Mouse (Mus musculus) adrenal gland, postnatal 14 days (tissue): ENCODE results near the gene Olfr92. TPM values are rescaled to one million over a fixed set of nuclear protein-coding genes. Genes with fewer than 3 reads are reported as not detected.

Source experiments
- DNase-seq: peaks from one replicate; pipeline ENCODE4 v3.0.0; 2021; ENCODE audit warnings: mixed read lengths
- total RNA-seq: library from RNA; stranded (reverse); gene quantifications from 2 replicates; pipeline ENCODE4 v1.2.3, GENCODE M21; 2021

Gene Olfr92
- total RNA-seq, 1 experiment from 2014 or later, result not detected

- no peak for DNase-seq
Measured at GRCm38 (mm10) chr17:37062101-37062641, 57.7 kb downstream of the Olfr92 start.

- no peak for DNase-seq
Measured at GRCm38 (mm10) chr17:37061435-37061834, 58.5 kb downstream of the Olfr92 start.

Other genes with a start within 250 kb of the Olfr92 start
- not detected in 2 replicates for gene Trim40, start 230.0 kb downstream of the Olfr92 start, total RNA-seq
- not detected in 2 replicates for gene Trim31, start 222.0 kb downstream of the Olfr92 start, total RNA-seq
- 0.45 and 1.1 TPM in 2 replicates for gene Rnf39, start 177.2 kb downstream of the Olfr92 start, total RNA-seq
- 77.1 and 81.0 TPM in 2 replicates for gene Ppp1r11, start 168.3 kb downstream of the Olfr92 start, total RNA-seq
- 36.5 and 39.8 TPM in 2 replicates for gene Znrd1, start 161.5 kb downstream of the Olfr92 start, total RNA-seq
- 10.6 and 10.9 TPM in 2 replicates for gene Znrd1as, start 161.5 kb downstream of the Olfr92 start, total RNA-seq
- gene 2410137M14Rik, start 138.9 kb downstream of the Olfr92 start, total RNA-seq, result not detected in 2 replicates
- 0.34 TPM in 1 of 2 replicates, not detected in the other for gene H2-M5, start 130.6 kb downstream of the Olfr92 start, total RNA-seq
- gene Zfp57, start 118.9 kb downstream of the Olfr92 start, total RNA-seq, result 4.1 and 4.5 TPM in 2 replicates
- gene Mog, start 96.7 kb downstream of the Olfr92 start, total RNA-seq, result not detected in 2 replicates
- gene Gabbr1, start 74.1 kb downstream of the Olfr92 start, total RNA-seq, result 24.2 and 32.7 TPM in 2 replicates
- not detected in 2 replicates for gene Olfr90, start 31.6 kb downstream of the Olfr92 start, total RNA-seq
- not detected in 2 replicates for gene Olfr91, start 21.8 kb downstream of the Olfr92 start, total RNA-seq
- not detected in 2 replicates for gene Olfr93, start 41.4 kb upstream of the Olfr92 start, total RNA-seq
- 3.4 TPM in 1 of 2 replicates, not detected in the other for gene Ubd, start 73.8 kb upstream of the Olfr92 start, total RNA-seq
- not detected in 2 replicates for gene Olfr94, start 80.9 kb upstream of the Olfr92 start, total RNA-seq
- not detected in 2 replicates for gene Olfr95, start 93.0 kb upstream of the Olfr92 start, total RNA-seq
- not detected in 2 replicates for gene Olfr96, start 100.1 kb upstream of the Olfr92 start, total RNA-seq
- gene Olfr97, start 117.2 kb upstream of the Olfr92 start, total RNA-seq, result not detected in 2 replicates
- gene Olfr98, start 143.7 kb upstream of the Olfr92 start, total RNA-seq, result not detected in 2 replicates
- 3.3 and 5.9 TPM in 2 replicates for gene H2-M3, start 150.1 kb upstream of the Olfr92 start, total RNA-seq
- gene Olfr99, start 163.4 kb upstream of the Olfr92 start, total RNA-seq, result not detected in 2 replicates
- not detected in 2 replicates for gene Olfr101, start 184.2 kb upstream of the Olfr92 start, total RNA-seq
- gene Olfr102, start 197.0 kb upstream of the Olfr92 start, total RNA-seq, result not detected in 2 replicates
- gene Olfr103, start 219.6 kb upstream of the Olfr92 start, total RNA-seq, result not detected in 2 replicates
- gene Olfr104-ps, start 239.5 kb upstream of the Olfr92 start, total RNA-seq, result not detected in 2 replicates